Mouse (Mus musculus): ENCODE results near the gene Irf3. TPM values are rescaled to one million over a fixed set of nuclear protein-coding genes. Genes with fewer than 3 reads are reported as not detected.

Irf3 gene
- polyA plus RNA-seq, 1 experiment from 2014 or later: 92.6 TPM

- no peak for ATAC-seq (ENCODE audit: borderline replicate concordance, extremely low read depth, low FRiP score, low TSS enrichment)
- Histone ChIP-seq H3K4me1 (peaks cover 15% of the 10 kb centered on the region), H3K27me3 (no peaks in the 10 kb centered on the region), H3K4me2 (peak overlapping the region; percentile 78; the same call in 1 of the 2 replicates), H3K9me3 (no peaks in the 10 kb centered on the region), H3K36me3 (peaks cover 42% of the 10 kb centered on the region), H3K9ac (no peak overlapping the region), H3K27ac (0 out of 2 replicates have a peak overlapping the region, but pooled peaks have one; percentile 7), H3K4me3 (no peak overlapping the region)
- 15% methylated on average over 6 of the region's 6 CpGs for WGBS
These were observed 22.4 kb upstream of the Irf3 start for GRCm38 (mm10) chr7:44975117-44975419.

GRCm38 (mm10) chr7:44978300-44978699, 19.1 kb upstream of the Irf3 start:
- Histone ChIP-seq H3K4me3 (no peak overlapping the region), H3K4me1 (peaks cover 7% of the 10 kb centered on the region; the same call in 1 of the 2 replicates), H3K27ac (no peak overlapping the region), H3K27me3 (no peaks in the 10 kb centered on the region), H3K36me3 (peaks cover 64% of the 10 kb centered on the region), H3K4me2 (no peak overlapping the region), H3K9me3 (no peaks in the 10 kb centered on the region), H3K9ac (no peak overlapping the region)
- 85% methylated on average over 3 of the region's 3 CpGs for WGBS
- no peak for ATAC-seq (ENCODE audit: borderline replicate concordance, extremely low read depth, low FRiP score, low TSS enrichment)

- peaks cover 23% of the 10 kb centered on the region for H3K4me1 ChIP-seq
- peaks cover 58% of the 10 kb centered on the region for H3K36me3 ChIP-seq
- 97% methylated on average over 8 of the region's 8 CpGs for WGBS
- no peak overlapping the region for H3K27ac ChIP-seq
- H3K4me2 ChIP-seq: no peak overlapping the region
- no peak for ATAC-seq (ENCODE audit: borderline replicate concordance, extremely low read depth, low FRiP score, low TSS enrichment)
- no peaks in the 10 kb centered on the region for H3K27me3 ChIP-seq
- no peaks in the 10 kb centered on the region for H3K9me3 ChIP-seq
- no peak overlapping the region for H3K9ac ChIP-seq
- H3K4me3 ChIP-seq: no peak overlapping the region
These were observed 15.9 kb upstream of the Irf3 start for GRCm38 (mm10) chr7:44981539-44981938.

- Histone ChIP-seq H3K9ac (no peak overlapping the region), H3K4me2 (no peak overlapping the region), H3K4me1 (peaks cover 27% of the 10 kb centered on the region), H3K27ac (no peak overlapping the region), H3K36me3 (peaks cover 42% of the 10 kb centered on the region), H3K27me3 (no peaks in the 10 kb centered on the region), H3K9me3 (no peaks in the 10 kb centered on the region), H3K4me3 (no peak overlapping the region)
- ATAC-seq (ENCODE audit: borderline replicate concordance, extremely low read depth, low FRiP score, low TSS enrichment): no peak
- WGBS: 32% methylated on average over 6 of the region's 6 CpGs
These were observed 14.4 kb upstream of the Irf3 start for GRCm38 (mm10) chr7:44983085-44983484.

- Histone ChIP-seq H3K4me1 (peaks cover 36% of the 10 kb centered on the region), H3K4me2 (peak overlapping the region; percentile 77), H3K27me3 (no peaks in the 10 kb centered on the region), H3K4me3 (peak overlapping the region; percentile 84), H3K9ac (no peak overlapping the region), H3K9me3 (no peaks in the 10 kb centered on the region), H3K27ac (no peak overlapping the region), H3K36me3 (peaks cover 32% of the 10 kb centered on the region)
- WGBS: 63% methylated on average over 7 of the region's 7 CpGs
- no peak for ATAC-seq (ENCODE audit: borderline replicate concordance, extremely low read depth, low FRiP score, low TSS enrichment)
These were observed 13.3 kb upstream of the Irf3 start for GRCm38 (mm10) chr7:44983944-44984832.

GRCm38 (mm10) chr7:44984833-44985164, 12.6 kb upstream of the Irf3 start:
- Histone ChIP-seq H3K4me2 (peak overlapping the region; percentile 77), H3K27ac (peak overlapping the region; percentile 95), H3K27me3 (no peaks in the 10 kb centered on the region), H3K4me1 (peaks cover 37% of the 10 kb centered on the region), H3K9me3 (no peaks in the 10 kb centered on the region), H3K36me3 (peaks cover 28% of the 10 kb centered on the region), H3K9ac (no peak overlapping the region), H3K4me3 (peak overlapping the region; percentile 84)
- WGBS: 23% methylated on average over 3 of the region's 3 CpGs
- ATAC-seq (ENCODE audit: borderline replicate concordance, extremely low read depth, low FRiP score, low TSS enrichment): no peak

- Histone ChIP-seq H3K4me1 (peaks cover 37% of the 10 kb centered on the region), H3K4me2 (peak overlapping the region; percentile 77), H3K9ac (peak overlapping the region; percentile 97), H3K9me3 (no peaks in the 10 kb centered on the region), H3K36me3 (peaks cover 22% of the 10 kb centered on the region), H3K27ac (peak overlapping the region; percentile 95), H3K27me3 (no peaks in the 10 kb centered on the region), H3K4me3 (peak overlapping the region; percentile 84)
- ATAC-seq (ENCODE audit: borderline replicate concordance, extremely low read depth, low FRiP score, low TSS enrichment): peak; percentile 19
- 2% methylated on average over 42 of the region's 45 CpGs for WGBS
These were observed 11.8 kb upstream of the Irf3 start for GRCm38 (mm10) chr7:44985595-44986191.

GRCm38 (mm10) chr7:44986192-44986878, 11.1 kb upstream of the Irf3 start, which contains the start of gene Prmt1:
Prmt1 (minus strand) TSS chr7:44986568.
- Histone ChIP-seq H3K27me3 (no peaks in the 10 kb centered on the region), H3K36me3 (peaks cover 22% of the 10 kb centered on the region), H3K4me3 (peak within 1 kb of the TSS; percentile 84), H3K9me3 (no peaks in the 10 kb centered on the region), H3K27ac (peak within 1 kb of the TSS; percentile 95), H3K9ac (peak within 1 kb of the TSS; percentile 97), H3K4me1 (peaks cover 37% of the 10 kb centered on the region), H3K4me2 (peak within 1 kb of the TSS; percentile 77)
- WGBS: under 1% methylated on average over 42 of the region's 42 CpGs
- ATAC-seq (ENCODE audit: borderline replicate concordance, extremely low read depth, low FRiP score, low TSS enrichment): peak; percentile 97

- Histone ChIP-seq H3K27me3 (no peaks in the 10 kb centered on the region), H3K4me3 (peak overlapping the region; percentile 84), H3K4me2 (peak overlapping the region; percentile 62), H3K9ac (peak overlapping the region; percentile 76), H3K9me3 (no peaks in the 10 kb centered on the region), H3K4me1 (peaks cover 37% of the 10 kb centered on the region), H3K36me3 (peaks cover 21% of the 10 kb centered on the region), H3K27ac (peak overlapping the region; percentile 93)
- WGBS: under 1% methylated on average over 29 of the region's 29 CpGs
- ATAC-seq (ENCODE audit: borderline replicate concordance, extremely low read depth, low FRiP score, low TSS enrichment): peak; percentile 9; the same call in 1 of the 2 replicates
These were observed 10.3 kb upstream of the Irf3 start for GRCm38 (mm10) chr7:44986879-44987718.

GRCm38 (mm10) chr7:44996672-44997071, 776 bp upstream of the Irf3 start:
- peak overlapping the region; percentile 92 for H3K4me2 ChIP-seq
- no peaks in the 10 kb centered on the region for H3K27me3 ChIP-seq
- no peaks in the 10 kb centered on the region for H3K9me3 ChIP-seq
- H3K9ac ChIP-seq: peak overlapping the region; percentile 72
- H3K27ac ChIP-seq: peak overlapping the region; percentile 82
- peaks cover 61% of the 10 kb centered on the region for H3K36me3 ChIP-seq
- H3K4me1 ChIP-seq: peaks cover 33% of the 10 kb centered on the region
- H3K4me3 ChIP-seq: peak overlapping the region; percentile 66
- ATAC-seq (ENCODE audit: borderline replicate concordance, extremely low read depth, low FRiP score, low TSS enrichment): no peak
- 10% methylated on average over 10 of the region's 10 CpGs for WGBS

GRCm38 (mm10) chr7:44997940-44998428, 536 bp downstream of the Irf3 start:
- H3K9ac ChIP-seq: peak overlapping the region; percentile 71
- H3K4me3 ChIP-seq: peak overlapping the region; percentile 66
- H3K27me3 ChIP-seq: no peaks in the 10 kb centered on the region
- WGBS: 2% methylated on average over 15 of the region's 15 CpGs
- H3K4me1 ChIP-seq: peaks cover 33% of the 10 kb centered on the region
- peak; percentile 0; the same call in 1 of the 2 replicates for ATAC-seq (ENCODE audit: borderline replicate concordance, extremely low read depth, low FRiP score, low TSS enrichment)
- peaks cover 63% of the 10 kb centered on the region for H3K36me3 ChIP-seq
- H3K27ac ChIP-seq: peak overlapping the region; percentile 88
- H3K4me2 ChIP-seq: peak overlapping the region; percentile 92
- H3K9me3 ChIP-seq: no peaks in the 10 kb centered on the region

Data from lung, embryonic 15.5 days (tissue).